Mouse (Mus musculus): ENCODE measurements around the gene Dnajb5. TPM values are rescaled to one million over a fixed set of nuclear protein-coding genes. Genes with fewer than 3 reads are reported as not detected.
"Not testable (repeated sequence)": the region's sequence is repeated elsewhere in the genome, so short reads cannot be mapped to it uniquely, and the experiment has no call there.

The Dnajb5 gene
- polyA plus RNA-seq, 1 experiment from 2014 or later, result 2.8 TPM

DNA sequence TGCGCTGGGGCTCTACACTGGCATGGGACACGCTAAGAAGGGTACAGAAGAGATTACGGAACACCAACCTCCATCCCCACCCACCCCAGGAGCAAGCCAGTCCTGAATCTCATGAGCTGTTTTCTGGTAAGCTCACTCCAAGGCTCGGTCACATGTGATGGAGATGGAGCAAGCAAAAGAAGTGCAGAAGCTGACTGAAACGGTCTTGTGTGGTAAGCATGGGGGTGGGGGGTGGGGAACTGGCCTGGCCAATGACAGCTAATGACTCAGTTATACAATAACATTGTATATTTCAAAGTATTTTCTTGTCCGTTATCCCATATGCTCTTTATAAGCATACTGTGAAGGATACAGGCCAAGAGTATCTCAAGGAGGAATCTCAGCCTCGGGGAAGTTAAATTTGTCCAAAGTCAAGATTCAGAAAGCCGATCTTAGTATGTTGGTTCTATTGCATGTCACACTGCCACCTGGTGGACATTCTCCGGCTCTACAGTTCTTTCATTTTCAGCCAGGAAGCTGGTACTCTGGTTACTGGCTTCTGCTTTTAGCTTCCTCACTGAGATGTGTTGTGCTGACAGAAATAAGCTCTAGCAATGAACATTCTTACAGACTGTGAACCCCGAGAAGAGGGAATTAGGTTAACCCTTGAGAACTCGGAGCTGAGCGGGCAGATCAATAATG, 15.6 kb downstream of the Dnajb5 start:
- peak; percentile 83 for DNase-seq (ENCODE audit: low spot score)

DNA sequence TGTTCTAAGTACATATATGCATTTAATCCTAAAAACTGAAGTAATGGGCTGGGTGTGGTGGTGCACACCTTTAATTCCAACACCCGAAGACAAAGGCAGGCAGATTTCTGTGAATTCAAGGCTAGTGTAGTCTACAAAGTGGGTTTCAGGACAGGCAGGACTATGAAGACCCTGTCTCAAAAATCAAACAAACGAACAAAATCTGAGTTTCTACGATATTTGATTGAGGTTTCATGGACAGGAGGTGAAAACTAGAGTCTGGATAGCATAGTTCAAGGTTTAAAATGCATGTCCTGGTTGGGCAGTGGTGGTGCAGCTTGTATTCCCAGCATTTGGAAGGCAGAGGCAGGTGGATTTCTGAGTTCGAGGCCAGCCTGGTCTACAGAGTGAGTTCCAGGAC, 19.7 kb downstream of the Dnajb5 start, which contains the start of gene 1700022I11Rik:
TSS of gene 1700022I11Rik (plus strand) at position 301 of the 400 bp plus-strand sequence.
- DNase-seq (ENCODE audit: low spot score), result no peak

DNA sequence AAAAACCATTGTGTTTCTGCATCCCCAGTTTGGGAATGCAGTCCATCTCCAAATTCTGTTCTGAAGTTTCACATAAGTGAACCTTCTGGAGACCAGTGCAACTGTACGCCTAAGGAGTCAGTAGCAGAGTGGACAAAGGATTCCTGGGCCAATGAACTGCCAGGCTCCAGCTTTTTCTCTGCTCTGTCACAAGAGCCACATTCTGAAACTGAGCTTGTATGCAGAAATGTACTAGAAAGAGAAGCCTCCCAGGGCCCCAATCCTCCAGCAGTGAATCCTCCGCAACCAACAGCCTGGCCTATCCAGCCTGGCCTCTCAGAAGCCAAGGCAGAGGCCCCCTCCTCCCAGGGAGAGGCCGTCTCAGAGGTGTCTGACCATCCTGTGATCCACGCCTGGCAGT, 23.3 kb downstream of the Dnajb5 start:
- DNase-seq (ENCODE audit: low spot score), result no peak

- DNase-seq (ENCODE audit: low spot score), result no peak
These were observed 24.3 kb downstream of the Dnajb5 start for GRCm38 (mm10) chr4:42973868-42974267.

- no peak for DNase-seq (ENCODE audit: low spot score)
These were observed 28.4 kb downstream of the Dnajb5 start for GRCm38 (mm10) chr4:42978062-42978461.

GRCm38 (mm10) chr4:42980467-42980866, 30.9 kb downstream of the Dnajb5 start:
- not testable (repeated sequence) for DNase-seq (ENCODE audit: low spot score)

DNA sequence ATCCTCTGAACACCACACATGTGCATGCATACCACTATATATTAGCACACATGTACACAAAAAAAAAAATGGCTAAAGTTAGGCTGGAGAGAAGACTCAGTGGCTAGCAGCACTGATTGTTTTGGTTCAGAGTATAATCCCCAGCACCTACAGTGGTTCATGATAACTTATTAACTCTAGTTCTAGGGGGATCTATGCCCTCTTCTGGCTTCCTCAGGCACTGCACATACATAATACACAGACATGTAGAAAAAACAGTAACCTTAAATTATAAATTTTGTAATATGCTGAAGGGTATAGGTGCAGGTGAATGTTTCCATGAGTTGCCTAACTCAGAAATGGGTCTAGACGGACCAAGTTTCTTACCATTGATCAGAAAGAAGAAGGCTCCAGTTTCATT, 38.7 kb downstream of the Dnajb5 start:
- DNase-seq (ENCODE audit: low spot score), result no peak

DNA sequence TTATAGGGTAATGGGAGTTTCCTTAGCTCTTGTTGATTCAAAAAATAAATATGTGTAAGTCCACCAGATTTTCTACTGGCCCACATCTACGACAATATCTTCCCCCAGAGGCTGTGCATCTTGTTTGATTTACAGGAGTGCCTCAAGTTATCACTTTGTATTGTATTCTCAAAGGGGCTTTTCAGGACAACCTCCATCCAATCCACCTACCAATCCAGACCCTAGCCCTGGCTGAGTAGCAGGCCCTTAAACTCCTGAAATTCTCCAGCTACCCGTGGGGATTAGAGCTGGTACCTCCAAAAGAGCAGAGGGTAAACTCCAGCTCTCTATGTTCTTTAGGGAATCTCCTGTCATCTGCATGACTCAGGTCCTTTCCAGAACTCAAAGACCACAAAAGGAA, 48.4 kb downstream of the Dnajb5 start:
- no peak for DNase-seq (ENCODE audit: low spot score)

DNA sequence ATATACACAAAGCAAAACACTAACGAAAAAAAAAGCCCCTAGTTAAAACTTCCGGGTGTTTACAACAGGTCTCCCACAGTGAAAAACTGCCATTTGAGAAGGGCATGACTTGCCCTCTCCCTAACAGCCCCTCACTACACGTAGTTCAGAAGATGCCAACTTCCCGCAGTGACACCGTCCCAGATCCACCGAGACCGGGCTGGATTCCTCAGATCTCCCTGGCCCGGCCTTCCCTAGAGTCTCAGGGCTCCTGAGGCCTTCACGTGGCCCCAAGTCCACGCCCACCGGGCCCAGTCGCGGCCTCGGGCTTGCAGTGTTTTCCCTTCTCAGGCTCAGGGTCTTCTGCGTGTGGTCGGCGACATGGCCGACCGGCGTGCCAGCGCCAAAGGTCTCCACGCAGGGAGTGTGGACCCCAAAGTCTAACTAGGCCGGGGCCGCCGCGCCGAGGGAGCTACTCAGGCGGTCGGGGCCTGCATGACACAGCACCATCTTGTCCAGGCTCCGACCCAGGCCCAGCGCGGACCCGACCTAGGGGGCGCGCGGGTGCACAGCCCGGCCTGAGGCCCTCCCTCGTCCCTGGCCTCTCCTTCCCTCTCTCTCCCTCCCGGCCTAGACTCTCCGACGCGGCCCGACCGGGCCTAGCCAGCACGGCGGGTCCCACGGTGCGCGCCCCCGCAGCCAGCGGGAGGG, 50.0 kb downstream of the Dnajb5 start:
- peak; percentile 68 for DNase-seq (ENCODE audit: low spot score)

DNA sequence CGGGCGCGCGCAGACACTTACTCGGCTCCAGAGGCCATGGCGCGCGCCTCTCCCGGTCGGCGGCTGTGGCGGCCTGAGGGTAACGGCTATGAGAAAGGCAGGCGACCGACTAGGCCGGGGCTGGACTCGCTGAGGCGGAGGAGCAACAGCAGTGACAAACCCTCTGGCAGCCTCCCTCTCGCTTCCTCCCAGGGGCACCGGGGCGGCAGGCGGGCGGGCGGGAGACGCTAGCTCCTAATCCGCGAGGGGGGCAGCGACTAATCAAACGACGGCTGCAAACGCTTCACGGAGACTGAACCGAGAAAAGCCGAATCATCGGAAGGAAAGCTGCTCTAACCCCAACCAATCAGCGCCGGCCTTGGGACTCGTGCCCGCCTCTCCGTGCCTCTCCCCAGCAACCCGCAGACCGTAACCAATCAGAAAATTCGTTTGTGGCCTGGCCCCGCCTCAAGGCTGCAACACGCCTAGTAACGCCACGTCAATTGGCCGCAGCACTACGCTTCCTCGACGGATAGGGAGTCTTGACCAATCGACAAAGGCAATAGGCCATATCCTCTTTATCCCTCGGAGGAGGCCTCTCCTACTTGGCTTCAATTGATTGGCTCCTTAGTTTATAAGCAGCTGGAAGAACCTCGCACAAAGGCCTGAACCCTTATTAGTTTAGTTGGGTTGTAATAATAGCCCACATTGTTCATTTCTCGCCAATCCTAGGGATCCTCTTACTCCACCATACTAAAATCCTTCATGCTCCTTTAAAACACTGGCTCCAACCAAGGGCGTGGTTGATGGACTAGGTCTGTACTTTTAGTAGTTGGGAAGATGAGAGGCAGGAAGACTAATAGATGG, 50.8 kb downstream of the Dnajb5 start, which contains the start of gene Vcp:
TSS of gene Vcp (minus strand) at position 367 of the 846 bp plus-strand sequence.
- DNase-seq (ENCODE audit: low spot score), result peak; percentile 99

- no peak for DNase-seq (ENCODE audit: low spot score)
These were observed 51.7 kb downstream of the Dnajb5 start for GRCm38 (mm10) chr4:43001272-43001671.

DNA sequence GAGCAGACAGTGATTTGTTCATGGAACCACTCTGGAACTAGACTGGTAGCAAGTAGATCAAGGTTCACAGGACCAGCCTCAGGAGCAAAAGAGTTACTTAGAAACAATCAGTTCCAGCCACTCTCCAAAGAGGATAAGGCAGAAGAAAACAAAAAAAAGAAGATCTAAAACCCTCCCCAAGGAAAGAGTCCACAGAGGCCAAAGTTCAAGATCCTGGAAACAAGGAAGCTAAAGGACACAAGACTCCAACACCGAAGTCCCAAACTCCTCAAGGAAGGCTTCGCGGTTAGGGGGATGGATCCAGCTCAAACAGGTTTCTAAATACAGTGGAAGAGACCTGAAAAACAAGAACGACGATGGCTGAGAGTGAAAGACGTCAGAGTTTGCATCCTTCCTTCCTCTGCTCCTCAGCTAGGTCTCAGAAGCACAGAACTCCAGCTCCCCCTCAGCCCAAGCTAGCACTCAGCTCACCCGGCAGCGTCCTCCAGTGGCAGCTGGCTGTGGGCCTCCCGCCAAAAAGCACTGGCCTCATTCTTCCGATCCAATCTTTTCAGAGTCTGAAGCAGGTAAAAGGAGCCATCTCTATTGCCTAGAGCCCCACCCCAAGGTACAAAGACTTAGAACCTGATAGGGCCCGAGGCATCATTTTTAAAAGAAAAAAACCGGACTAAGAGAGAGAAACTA, 53.3 kb downstream of the Dnajb5 start:
- no peak for DNase-seq (ENCODE audit: low spot score)

DNA sequence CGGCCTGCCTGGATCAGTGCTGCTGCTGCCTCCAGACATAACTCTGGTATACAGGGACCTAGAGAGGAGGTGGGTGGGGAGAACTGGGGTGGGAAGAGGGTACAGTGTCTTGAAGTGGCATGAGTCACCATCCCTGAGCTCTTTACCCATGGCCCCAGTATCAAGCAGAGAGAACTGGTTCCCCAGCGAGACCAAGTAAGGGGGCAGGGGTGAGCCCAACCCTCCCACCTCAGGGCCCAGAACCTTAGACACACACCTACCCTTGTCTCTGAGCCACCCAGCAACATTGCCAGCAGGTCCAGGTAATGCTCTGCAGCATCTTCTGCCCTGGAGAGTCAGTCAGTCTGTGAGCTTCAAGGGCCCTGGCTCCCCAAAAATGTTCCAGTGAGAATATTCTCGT, 55.3 kb downstream of the Dnajb5 start:
- no peak for DNase-seq (ENCODE audit: low spot score)

- peak; percentile 69 for DNase-seq (ENCODE audit: low spot score)
These were observed 56.2 kb downstream of the Dnajb5 start for GRCm38 (mm10) chr4:43005765-43006164.

Other genes starting within 250 kb of the Dnajb5 start
- gene 4930578G10Rik, start 214.3 kb upstream of the Dnajb5 start, polyA plus RNA-seq (2015; fragmentation: Nextera tagmentation; extraction: Ambion mirVana), result not detected in 2 replicates
- gene Ccl19, start 193.2 kb upstream of the Dnajb5 start, polyA plus RNA-seq (2015; fragmentation: Nextera tagmentation; extraction: Ambion mirVana), result 16.2 and 22.5 TPM in 2 replicates
- gene Ccl21a, start 175.8 kb upstream of the Dnajb5 start, polyA plus RNA-seq (2015; fragmentation: Nextera tagmentation; extraction: Ambion mirVana), result 410 and 451 TPM in 2 replicates
- not detected in 2 replicates for gene Fam205a1, start 95.9 kb upstream of the Dnajb5 start, polyA plus RNA-seq (2015; fragmentation: Nextera tagmentation; extraction: Ambion mirVana)
- 0.04 and 0.10 TPM in 2 replicates for gene Gm12394, start 93.0 kb upstream of the Dnajb5 start, polyA plus RNA-seq (2015; fragmentation: Nextera tagmentation; extraction: Ambion mirVana)
- 0.14 TPM in 1 of 2 replicates, not detected in the other for gene Fam205c, start 75.6 kb upstream of the Dnajb5 start, polyA plus RNA-seq (2015; fragmentation: Nextera tagmentation; extraction: Ambion mirVana)
- gene Phf24, start 33.2 kb upstream of the Dnajb5 start, polyA plus RNA-seq (2015; fragmentation: Nextera tagmentation; extraction: Ambion mirVana), result 0.12 and 0.39 TPM in 2 replicates
- gene 1700022I11Rik, start 19.8 kb downstream of the Dnajb5 start, polyA plus RNA-seq (2015; fragmentation: Nextera tagmentation; extraction: Ambion mirVana), result 0.38 and 0.40 TPM in 2 replicates
- gene Vcp, start 50.7 kb downstream of the Dnajb5 start, polyA plus RNA-seq (2015; fragmentation: Nextera tagmentation; extraction: Ambion mirVana), result 371 and 396 TPM in 2 replicates
- gene Fancg, start 60.7 kb downstream of the Dnajb5 start, polyA plus RNA-seq (2015; fragmentation: Nextera tagmentation; extraction: Ambion mirVana), result 20.1 and 23.9 TPM in 2 replicates
- gene Pigo, start 76.0 kb downstream of the Dnajb5 start, polyA plus RNA-seq (2015; fragmentation: Nextera tagmentation; extraction: Ambion mirVana), result 17.0 and 18.3 TPM in 2 replicates
- 207 and 226 TPM in 2 replicates for gene Stoml2, start 81.9 kb downstream of the Dnajb5 start, polyA plus RNA-seq (2015; fragmentation: Nextera tagmentation; extraction: Ambion mirVana)
- 2.4 and 3.0 TPM in 2 replicates for gene Fam214b, start 96.4 kb downstream of the Dnajb5 start, polyA plus RNA-seq (2015; fragmentation: Nextera tagmentation; extraction: Ambion mirVana)
- 0.15 and 0.29 TPM in 2 replicates for gene Unc13b, start 109.1 kb downstream of the Dnajb5 start, polyA plus RNA-seq (2015; fragmentation: Nextera tagmentation; extraction: Ambion mirVana)